Mouse (Mus musculus): Measurements from ENCODE around the gene Smg7. TPM values are rescaled to one million over a fixed set of nuclear protein-coding genes. Genes with fewer than 3 reads are reported as not detected.
A peak's percentile ranks its signal among the peaks of the same experiment; 100 is the strongest.

Smg7 gene
- total RNA-seq, 2 experiments from 2014 or later: 21.4 to 94.2 TPM

DNA sequence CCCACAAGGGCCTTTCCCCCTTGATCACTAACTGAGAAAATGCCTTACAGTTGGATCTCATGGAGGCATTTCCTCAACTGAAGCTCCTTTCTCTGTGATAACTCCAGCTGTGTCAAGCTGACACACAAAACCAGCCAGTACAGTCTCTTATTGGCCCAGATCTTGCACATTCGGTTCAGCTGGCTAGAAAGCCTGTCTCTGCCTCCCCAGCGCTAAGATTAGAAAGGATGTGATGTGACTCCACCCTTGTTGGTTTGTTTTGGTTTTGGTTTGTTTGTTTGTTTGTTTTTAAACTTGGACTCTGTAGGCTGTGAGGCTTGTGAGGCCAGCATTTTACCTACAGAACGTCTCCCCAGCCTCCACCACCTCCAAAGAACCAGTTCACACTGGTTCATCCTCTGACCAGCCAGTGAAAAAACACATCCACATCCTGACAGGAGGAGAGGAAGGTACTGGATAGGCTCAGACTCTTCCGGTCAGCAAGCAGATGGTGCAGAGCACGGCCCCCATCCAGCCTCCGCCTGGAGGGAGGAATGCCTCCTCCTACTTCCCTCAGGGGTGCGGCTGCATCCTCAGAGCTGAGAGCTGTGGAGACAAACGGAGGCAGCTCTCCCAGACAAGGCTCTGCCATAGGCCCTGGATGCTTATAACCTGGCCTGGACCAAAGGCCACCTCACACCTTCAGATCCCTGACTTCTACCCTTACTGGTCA lies 92.7 kb downstream of the Smg7 start:
- ATAC-seq (replicated peaks; ENCODE audit: poor library complexity): no peak

DNA sequence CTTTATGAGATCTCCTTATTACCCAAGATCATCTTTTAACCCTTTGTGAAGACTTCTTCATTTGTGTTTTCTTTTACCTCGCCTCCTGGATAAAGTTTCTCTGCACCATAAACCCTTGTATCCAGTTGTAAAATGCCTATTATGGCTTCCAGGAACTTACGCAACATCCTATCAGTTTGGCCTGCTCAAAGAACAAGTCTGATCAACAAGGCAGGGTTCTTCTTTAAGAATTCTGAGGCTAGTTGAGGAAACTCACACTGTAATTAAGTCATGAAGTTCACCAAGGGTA lies 94.1 kb downstream of the Smg7 start:
- peak; percentile 8; the same call in 1 of the 2 replicates for ATAC-seq (replicated peaks; ENCODE audit: poor library complexity)

DNA sequence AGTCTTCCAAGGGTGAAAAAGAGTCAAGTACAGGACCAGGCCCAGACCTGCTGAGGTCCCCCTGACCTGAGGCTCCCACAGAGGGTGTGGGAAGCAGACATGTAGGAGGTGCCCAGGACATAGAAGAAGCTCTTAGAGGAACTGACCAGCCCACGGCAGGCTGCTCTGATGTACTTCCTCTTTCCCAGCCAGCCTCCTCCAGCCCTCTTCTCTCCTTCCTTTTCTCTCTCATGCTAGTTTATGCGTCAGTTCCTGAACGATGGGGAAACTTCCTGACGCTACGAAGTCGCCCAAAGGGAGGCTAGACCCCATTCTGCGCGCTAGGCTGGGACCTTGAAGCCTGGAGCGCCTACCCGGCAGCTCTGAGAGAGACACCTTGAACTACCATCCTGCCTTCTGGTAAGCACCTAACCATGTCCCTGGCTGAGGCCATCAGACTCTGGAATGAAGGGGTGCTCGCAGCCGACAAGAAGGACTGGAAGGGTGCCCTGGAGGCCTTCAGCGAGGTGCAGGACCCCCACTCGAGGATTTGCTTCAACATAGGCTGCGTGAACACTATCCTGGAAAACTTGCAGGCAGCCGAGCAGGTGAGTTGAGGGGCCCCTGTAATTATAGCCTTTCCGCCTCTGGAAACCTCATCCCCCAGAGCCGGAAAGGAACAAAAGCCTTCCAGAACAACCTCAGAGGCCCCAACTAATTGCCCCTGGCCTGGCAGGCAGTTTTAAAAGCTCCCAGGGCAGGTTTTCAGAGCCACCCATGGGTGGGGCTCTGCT lies 94.6 kb downstream of the Smg7 start:
- peak; percentile 79 for ATAC-seq (replicated peaks; ENCODE audit: poor library complexity)

DNA sequence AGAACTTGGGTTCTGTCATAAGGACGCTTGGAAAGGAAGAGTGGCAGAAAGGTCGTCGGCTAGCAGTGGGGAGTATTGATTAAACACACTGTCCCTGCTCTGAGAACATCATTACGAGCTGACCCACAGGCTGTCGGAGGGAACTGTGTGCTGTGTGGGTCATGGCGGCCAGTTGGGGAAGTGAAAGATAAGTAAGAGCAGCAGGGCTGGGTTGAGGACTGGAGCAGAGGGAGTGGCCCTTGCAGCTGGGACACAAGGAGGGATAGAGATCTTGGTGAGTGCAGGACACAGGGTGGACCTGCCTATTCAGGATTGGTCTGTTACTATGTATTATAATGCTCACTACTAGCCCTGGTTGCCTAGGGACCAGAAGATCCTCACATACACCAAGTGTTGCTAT lies 97.5 kb downstream of the Smg7 start:
- peak; percentile 38 for ATAC-seq (replicated peaks; ENCODE audit: poor library complexity)

DNA sequence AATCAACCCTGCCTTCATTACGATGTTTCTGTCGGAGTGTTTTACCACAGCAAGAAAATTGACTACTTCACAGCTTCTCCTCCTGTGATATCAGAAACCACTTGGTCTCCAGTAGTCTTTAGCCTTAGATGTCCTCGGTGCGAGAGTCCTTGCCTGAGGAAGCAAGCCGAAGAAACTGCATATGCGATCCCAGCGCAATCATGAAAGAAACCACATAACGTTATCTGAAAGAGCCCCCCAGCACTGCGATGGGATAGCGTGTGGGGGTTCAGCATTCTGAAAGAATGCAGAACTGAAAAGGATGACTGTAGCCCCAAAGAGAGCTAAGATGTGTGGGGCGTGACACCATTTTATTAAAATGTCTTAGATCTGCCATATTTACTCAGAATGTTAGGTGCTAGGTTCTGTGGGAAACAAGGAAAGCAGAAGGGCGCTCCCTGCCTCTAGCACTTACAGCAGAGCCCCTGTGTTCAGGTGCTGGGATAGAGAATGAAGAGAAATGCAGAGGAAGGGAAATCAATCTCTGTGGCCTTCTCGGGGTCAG lies 101.7 kb downstream of the Smg7 start:
- no peak for ATAC-seq (replicated peaks; ENCODE audit: poor library complexity)

DNA sequence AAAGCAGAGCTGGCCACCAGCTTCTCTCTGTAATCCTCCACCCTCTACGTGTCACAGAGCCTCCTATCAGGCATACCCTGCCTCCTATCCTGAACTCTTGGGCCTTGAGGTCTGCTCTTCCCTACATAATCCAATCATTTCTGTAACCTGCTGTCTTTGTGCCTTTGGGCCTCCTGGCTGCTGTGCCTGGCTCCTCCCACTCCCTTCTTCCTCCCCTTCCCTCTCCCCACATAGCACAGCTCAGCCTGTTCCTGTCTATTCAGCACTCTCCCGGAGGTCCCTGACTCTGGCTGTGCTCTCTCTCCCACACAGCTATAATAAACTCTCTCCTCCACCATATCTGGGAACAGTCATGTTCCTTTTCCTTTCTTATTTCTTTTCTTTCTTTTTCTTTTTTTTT lies 102.5 kb downstream of the Smg7 start, which contains the start of gene Ncf2:
Gene Ncf2, plus strand, starts transcription at position 298 of the 400 bp plus-strand sequence.
- ATAC-seq (replicated peaks; ENCODE audit: poor library complexity): peak; percentile 49; the same call in 1 of the 2 replicates

DNA sequence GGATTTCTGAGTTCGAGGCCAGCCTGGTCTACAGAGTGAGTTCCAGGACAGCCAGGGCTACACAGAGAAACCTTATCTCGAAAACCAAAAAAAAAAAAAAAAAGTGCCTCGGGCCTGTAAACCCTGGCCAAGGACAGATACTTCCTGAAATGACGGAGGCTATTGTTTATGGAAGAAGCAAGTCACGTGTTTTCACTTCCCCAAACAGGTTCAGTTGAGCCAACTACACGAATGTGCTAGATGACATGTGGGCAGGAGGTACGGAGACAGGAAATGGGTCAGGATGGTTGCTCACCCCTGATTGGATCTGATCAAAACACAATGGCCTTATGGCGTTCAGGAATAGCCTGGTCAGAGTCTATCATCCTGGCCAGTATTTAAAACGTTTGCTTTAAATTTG lies 104.3 kb downstream of the Smg7 start:
- ATAC-seq (replicated peaks; ENCODE audit: poor library complexity): peak; percentile 91

DNA sequence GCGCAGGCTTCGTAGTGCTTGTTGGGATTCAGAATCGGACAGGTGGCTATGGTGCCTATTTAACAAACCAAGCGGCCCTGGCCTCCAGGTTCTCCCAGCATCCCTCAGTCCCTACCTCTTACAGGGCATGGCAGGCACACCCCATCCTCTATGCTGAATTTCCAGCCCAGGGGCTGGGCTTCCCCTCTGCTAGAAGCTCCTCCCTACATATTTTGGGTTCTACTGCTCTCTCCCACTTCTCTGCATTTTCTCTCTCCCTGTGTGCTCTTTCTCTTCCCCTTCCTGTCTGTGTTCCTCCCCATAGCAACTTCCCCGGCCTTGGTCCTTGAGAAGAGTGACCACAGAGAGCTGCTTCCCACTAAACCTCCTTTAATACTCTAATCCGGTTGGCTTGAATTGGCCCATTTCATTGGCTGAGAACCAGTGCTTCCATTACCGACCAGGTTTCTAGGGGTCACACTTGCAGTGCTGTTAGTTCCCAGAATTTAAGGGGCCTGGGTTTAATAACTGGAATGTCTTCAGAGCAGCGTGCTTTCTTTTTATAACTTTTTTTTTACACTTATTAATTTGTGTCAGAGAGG lies 105.7 kb downstream of the Smg7 start:
- peak; percentile 43 for ATAC-seq (replicated peaks; ENCODE audit: poor library complexity)

DNA sequence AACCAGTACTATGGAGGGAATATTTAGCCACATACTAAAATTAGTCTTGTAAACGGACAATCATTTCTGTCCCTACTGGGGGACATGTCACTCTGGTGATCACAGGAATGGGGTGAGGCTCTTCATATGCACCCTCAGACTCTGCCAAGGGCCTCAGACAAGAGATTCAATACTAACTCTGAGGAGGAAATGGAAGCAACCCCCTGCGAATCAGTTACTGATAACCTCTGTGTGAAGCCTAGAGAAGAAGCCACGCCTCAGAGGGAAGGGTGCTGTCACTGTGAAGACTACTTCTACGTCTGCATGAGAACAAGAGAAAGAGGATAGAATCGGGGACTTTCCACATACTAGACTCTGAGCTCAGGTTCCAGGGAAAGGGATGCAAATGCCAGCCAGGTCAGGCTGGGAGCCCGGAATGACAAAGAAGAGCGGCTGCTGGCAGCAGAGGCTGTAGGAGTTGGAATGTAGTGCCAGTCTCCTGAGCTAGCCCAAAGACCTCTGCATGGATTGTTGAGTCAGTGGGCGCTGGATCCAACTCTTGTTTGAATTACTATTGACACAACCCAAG lies 106.7 kb downstream of the Smg7 start:
- ATAC-seq (replicated peaks; ENCODE audit: poor library complexity): peak; percentile 56

DNA sequence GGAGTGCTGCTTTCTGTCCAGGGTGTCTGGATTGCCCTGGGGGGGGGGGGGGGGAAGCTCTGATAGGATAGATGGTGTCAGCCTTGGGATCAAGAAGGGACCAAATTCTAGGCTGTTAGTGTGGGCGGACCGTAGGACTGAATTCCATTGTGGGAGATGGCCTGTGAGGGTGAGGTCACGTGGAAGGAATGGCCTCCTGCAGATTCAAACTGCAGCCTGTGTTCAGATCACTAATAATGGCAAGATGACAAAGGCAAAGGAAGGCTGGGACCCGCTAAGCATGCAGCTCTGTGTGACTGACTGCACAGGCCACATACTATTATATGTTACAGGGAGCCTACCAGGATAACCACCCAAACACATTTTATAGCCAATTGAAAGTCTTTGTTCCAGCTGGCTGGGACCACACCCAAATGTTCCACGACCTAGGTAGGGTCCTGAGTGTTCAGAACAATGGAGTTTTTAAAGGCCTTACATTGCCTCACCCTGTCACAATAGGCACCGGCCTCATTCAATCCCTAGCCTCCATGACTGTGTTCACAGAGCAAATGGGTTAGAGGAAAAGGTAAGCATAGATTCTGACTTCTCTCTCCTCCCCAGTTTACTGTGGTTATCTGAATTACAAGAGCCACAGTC lies 108.8 kb downstream of the Smg7 start:
- no peak for ATAC-seq (replicated peaks; ENCODE audit: poor library complexity)

DNA sequence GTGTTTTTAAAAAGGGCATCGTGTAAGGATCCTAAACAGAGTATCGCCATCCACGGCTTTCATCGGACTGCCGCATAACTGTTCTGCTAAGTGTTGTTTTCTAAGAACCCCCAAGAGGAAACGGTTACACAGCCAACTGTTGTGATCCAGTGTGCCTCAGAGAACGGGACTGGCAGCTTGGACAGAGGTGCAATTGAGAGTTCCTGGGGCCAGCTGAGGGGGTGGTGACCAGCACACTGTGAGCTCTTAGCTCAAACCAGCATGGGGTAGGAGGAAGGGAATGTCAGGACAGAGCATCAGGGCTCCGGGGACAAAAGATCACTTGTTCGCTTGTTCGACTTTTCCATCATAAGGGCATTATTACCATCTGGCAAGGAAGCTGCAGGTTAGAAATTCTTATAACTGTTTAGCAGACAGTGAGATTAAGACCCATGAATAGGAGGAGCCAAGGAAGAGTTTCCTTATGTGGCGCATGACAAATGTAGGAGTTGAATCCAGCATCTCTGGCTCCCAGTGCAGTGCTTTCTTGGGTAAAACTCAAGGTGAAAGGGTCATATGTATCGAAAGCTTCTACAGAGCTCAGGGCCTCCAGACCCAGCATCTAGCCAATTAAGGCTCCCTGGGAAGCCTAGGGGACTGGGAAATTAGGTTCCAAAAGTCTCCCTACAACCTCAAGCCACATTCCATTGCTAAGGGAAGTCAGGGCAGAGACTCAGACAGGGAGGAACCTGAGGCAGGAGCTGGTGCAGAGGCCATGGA lies 109.5 kb downstream of the Smg7 start:
- no peak for ATAC-seq (replicated peaks; ENCODE audit: poor library complexity)

DNA sequence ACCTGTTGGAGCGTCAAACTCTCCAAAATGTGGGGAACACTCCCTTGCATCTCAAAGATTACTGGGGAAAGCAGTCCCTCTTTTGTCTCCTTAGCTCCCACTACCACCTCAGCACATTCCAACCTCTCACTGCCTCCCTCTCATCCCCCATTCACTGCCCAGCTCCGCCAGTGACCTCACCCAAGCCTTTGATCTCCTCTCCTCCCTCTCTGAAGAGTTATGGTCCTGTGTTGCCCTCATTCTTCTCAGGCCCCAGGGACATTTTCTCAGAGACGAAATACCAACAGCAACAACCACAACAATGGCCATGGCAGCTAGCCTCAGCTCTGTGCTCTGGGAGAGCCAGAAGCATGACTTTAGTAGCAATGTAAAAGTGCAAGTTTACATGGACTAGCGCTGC lies 111.2 kb downstream of the Smg7 start:
- ATAC-seq (replicated peaks; ENCODE audit: poor library complexity): no peak

DNA sequence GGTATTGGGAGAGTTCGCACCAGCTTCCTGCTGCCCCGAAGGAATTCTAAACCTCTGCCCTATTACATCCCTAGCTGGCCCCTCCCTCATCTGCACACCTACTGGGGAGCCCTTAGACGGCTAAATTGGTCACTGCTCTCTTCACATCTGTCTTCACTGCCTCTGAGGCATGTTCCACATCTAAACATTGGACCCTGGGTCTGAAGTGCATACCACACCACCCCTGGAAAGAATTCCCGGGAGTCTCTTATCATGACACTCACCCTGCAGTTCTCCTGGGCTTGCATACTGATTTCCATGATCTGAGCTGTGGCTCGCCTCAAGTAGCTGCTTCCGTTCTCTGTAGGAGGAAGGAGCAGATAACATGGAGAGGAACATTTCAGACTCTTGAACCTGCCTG lies 111.6 kb downstream of the Smg7 start:
- ATAC-seq (replicated peaks; ENCODE audit: poor library complexity): no peak

DNA sequence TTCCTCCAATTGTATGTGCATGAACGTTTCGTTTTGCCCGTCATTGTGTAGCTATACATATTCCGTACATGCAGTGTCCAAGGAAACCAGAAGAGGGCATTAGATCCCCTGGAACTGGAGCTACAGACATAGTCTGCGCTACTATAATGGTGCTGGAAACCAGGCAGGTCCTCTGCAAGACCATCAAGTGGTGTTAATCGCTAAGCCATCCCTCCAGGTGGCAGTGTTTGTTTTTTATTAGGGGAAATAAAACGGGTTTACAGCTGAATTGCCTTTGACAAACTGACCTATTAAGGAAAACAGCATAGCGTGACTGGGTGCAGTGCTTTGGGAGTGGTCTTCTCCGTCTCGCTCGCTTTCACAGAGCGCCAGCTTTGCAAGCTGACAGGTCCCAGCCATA lies 112.2 kb downstream of the Smg7 start:
- peak; percentile 93 for ATAC-seq (replicated peaks; ENCODE audit: poor library complexity)

DNA sequence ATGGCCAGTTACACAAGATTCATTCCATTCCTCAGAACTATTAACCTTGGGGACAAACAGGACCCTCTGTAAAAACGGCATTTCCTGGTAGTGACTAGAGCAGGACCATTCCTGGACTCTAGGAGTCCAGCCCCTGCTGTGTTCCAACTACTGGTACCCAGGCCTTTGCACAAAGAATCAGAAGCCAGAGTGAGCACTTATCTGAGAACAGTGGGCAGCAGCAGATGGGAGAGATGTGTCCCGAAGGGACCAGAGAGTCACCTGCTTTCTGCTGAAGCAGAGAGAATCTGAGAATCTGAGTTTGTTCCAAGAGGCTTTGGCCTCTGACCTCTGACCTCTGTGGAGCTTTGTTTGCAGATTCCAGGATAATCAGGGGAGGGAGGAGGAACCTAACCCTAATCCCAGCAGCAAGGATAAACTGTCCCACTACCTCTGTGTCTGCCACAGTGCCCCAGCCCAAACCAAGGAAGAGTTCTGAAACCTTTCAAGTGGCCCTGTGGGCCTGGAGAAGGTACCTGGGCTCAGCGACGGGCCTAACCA lies 114.3 kb downstream of the Smg7 start:
- no peak for ATAC-seq (replicated peaks; ENCODE audit: poor library complexity)

Other genes with a start within 250 kb of the Smg7 start
- not detected in 2 replicates for gene Apobec4, start 152.1 kb downstream of the Smg7 start, total RNA-seq (2015)
- gene Apobec4, start 152.1 kb downstream of the Smg7 start, total RNA-seq (2017): not detected in 2 replicates
- 1.3 and 1.6 TPM in 2 replicates for gene Rgl1, start 136.3 kb downstream of the Smg7 start, total RNA-seq (2015)
- 1.4 and 2.7 TPM in 2 replicates for gene Rgl1, start 136.3 kb downstream of the Smg7 start, total RNA-seq (2017)
- gene Arpc5, start 136.1 kb downstream of the Smg7 start, total RNA-seq (2015): 264 and 298 TPM in 2 replicates
- 127 and 137 TPM in 2 replicates for gene Arpc5, start 136.1 kb downstream of the Smg7 start, total RNA-seq (2017)
- gene Ncf2, start 102.5 kb downstream of the Smg7 start, total RNA-seq (2015): 85.0 and 90.4 TPM in 2 replicates
- 101 and 119 TPM in 2 replicates for gene Ncf2, start 102.5 kb downstream of the Smg7 start, total RNA-seq (2017)
- gene Nmnat2, start 52.3 kb upstream of the Smg7 start, total RNA-seq (2015): 0.20 TPM in 1 of 2 replicates, not detected in the other
- gene Nmnat2, start 52.3 kb upstream of the Smg7 start, total RNA-seq (2017): 0.21 TPM in 1 of 2 replicates, not detected in the other